Comparison of ENCODE assay signal across 8 mouse cellular contexts in the genomic region with DNA sequence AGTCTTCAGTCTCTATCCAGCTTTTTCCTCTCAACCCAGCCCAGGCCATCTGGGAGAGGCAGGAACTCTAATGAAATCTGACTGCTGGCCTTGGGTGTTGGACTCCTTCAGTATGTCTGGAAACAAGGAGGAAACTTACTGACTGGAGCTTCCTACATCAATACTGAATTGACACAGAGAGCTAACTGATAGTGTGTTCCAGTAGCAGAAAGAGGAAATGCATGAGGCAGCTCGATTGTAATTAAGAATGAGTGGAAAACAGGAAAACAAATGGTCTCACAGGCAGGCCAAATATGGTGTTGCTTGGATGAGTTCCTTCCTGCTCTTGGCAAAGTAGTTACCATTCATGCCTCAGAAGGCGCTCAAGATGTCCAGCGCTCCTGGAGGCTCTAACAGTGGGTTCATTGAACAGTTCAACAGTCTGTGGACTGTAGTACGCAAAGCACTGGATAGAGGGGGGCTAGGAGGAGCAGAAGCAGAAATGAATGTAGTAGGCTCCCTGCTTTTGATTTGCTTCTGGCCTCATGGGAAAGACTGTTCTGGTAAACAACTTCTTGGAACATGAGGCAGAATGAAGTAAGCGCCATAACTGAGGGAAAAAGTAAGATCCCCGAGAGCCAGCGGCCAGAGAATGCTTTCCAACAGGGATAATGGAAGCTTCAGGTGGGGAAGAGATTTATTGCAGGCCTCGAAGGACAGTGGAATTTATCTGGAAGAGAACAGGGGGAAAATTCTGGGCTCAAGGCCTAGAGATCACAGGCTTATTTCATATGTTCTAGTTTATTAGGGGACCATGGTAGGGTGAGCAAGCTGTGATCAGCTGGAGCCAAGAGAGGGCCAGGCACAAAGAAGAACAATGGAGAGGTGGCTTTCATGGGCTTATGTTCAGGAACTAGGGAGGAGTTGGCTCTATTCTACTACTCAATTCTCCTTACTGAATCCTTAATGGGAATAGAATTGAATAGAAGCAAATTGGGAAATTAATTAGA.
A peak's percentile ranks its signal among the peaks of the same experiment; 100 is the strongest.
DNase-seq lines count a peak whose midpoint lies in the region; ATAC-seq lines count a peak whose summit lies in the region.

No protein-coding gene starts in this region.

- intact Hi-C loops in left cerebral cortex, postnatal 25 days (cut with DNase I): no loop called here

- no peaks in the 10 kb centered on the region for H3K4me1 ChIP-seq in hindbrain, embryonic 15.5 days (replicated peaks)
- no peaks in the 10 kb centered on the region for H3K4me1 ChIP-seq in hindbrain, embryonic 11.5 days (replicated peaks; ENCODE audit: control insufficient read depth, insufficient read depth, low read length)
- H3K4me1 ChIP-seq in embryonic facial prominence, embryonic 15.5 days: no peaks in the 10 kb centered on the region

- ATAC-seq in hindbrain, embryonic 15.5 days (ENCODE audit: low FRiP score, low read depth): peak; percentile 93
- no peak for ATAC-seq in hindbrain, embryonic 11.5 days (ENCODE audit: low FRiP score)
- ATAC-seq in embryonic facial prominence, embryonic 15.5 days (ENCODE audit: insufficient number of reproducible peaks, low FRiP score, low TSS enrichment, low read depth): peak; percentile 86

- no peak overlapping the region for H3K4me2 ChIP-seq in hindbrain, embryonic 15.5 days
- no peak overlapping the region for H3K4me2 ChIP-seq in hindbrain, embryonic 11.5 days (replicated peaks; ENCODE audit: low read depth, low read length)
- no peak overlapping the region for H3K4me2 ChIP-seq in embryonic facial prominence, embryonic 15.5 days (replicated peaks)

- no peaks in the 10 kb centered on the region for H3K27me3 ChIP-seq in hindbrain, embryonic 15.5 days
- H3K27me3 ChIP-seq in hindbrain, embryonic 11.5 days (ENCODE audit: control insufficient read depth, insufficient read depth, low read length): no peaks in the 10 kb centered on the region
- H3K27me3 ChIP-seq in embryonic facial prominence, embryonic 15.5 days: no peaks in the 10 kb centered on the region

- H3K27ac ChIP-seq in hindbrain, embryonic 15.5 days (replicated peaks): peak overlapping the region; percentile 31; the same call in 1 of the 2 replicates
- H3K27ac ChIP-seq in hindbrain, embryonic 11.5 days (ENCODE audit: low read depth, low read length): no peak overlapping the region
- H3K27ac ChIP-seq in embryonic facial prominence, embryonic 15.5 days (replicated peaks): peak overlapping the region; percentile 56

- no peak overlapping the region for H3K4me3 ChIP-seq in hindbrain, embryonic 15.5 days
- no peak overlapping the region for H3K4me3 ChIP-seq in hindbrain, embryonic 11.5 days (ENCODE audit: low read depth, low read length)
- no peak overlapping the region for H3K4me3 ChIP-seq in embryonic facial prominence, embryonic 15.5 days (replicated peaks)

- no peak overlapping the region for H3K9ac ChIP-seq in hindbrain, embryonic 15.5 days
- no peak overlapping the region for H3K9ac ChIP-seq in hindbrain, embryonic 11.5 days (ENCODE audit: low read depth, low read length)
- no peak overlapping the region for H3K9ac ChIP-seq in embryonic facial prominence, embryonic 15.5 days

- H3K9me3 ChIP-seq in hindbrain, embryonic 15.5 days: no peaks in the 10 kb centered on the region
- H3K9me3 ChIP-seq in hindbrain, embryonic 11.5 days (ENCODE audit: control insufficient read depth, low read length): no peaks in the 10 kb centered on the region
- no peaks in the 10 kb centered on the region for H3K9me3 ChIP-seq in embryonic facial prominence, embryonic 15.5 days (replicated peaks)

- WGBS in hindbrain, embryonic 15.5 days: 77% methylated on average over 8 of the region's 8 CpGs
- WGBS in hindbrain, embryonic 11.5 days: 89% methylated on average over 8 of the region's 8 CpGs
- 63% methylated on average over 8 of the region's 8 CpGs for WGBS in embryonic facial prominence, embryonic 15.5 days

- no peaks in the 10 kb centered on the region for H3K36me3 ChIP-seq in hindbrain, embryonic 15.5 days
- H3K36me3 ChIP-seq in hindbrain, embryonic 11.5 days (ENCODE audit: control insufficient read depth, insufficient read depth, low read length): no peaks in the 10 kb centered on the region
- no peaks in the 10 kb centered on the region for H3K36me3 ChIP-seq in embryonic facial prominence, embryonic 15.5 days

- no peak for DNase-seq in hindbrain, embryonic 11.5 days (ENCODE audit: low spot score)
- DNase-seq in heart, postnatal 4 days: peak; percentile 30
- peak; percentile 21 to 53 for DNase-seq in left cerebral cortex, postnatal 25 days (ENCODE audit: low spot score in 2 of 2)
- DNase-seq in MN1 (ENCODE audit: low spot score): no peak
- no peak for DNase-seq in adrenal gland, adult (ENCODE audit: inconsistent age in 2 of 2, low spot score in 1 of 2)
- no peak for DNase-seq in spleen, adult 12 weeks (ENCODE audit: low spot score)

Comparison
In these comparisons a context has a peak if more than half of its experiments do, and no peak if none do; other contexts are left out.
1. DNase-seq: peak in heart, postnatal 4 days (single experiment) and left cerebral cortex, postnatal 25 days (2 of 2); none in hindbrain, embryonic 11.5 days (single experiment), MN1 (single experiment), adrenal gland, adult (0 of 2) and spleen, adult 12 weeks (single experiment).